Mouse (Mus musculus) kidney, adult 8-10 months (tissue): ENCODE measurements at regions not wholly inside any gene's neighbourhood (a gene's known extent, or its start where the extent isn't known, plus 50 kb on each side); places are given as distances from the start of the nearest gene placed in this dataset.
"Not testable (repeated sequence)": the region's sequence is repeated elsewhere in the genome, so short reads cannot be mapped to it uniquely, and the experiment has no call there.

Source experiments
- DNase-seq, 2 experiments: peaks; one replicate each; pipeline ENCODE4 v3.0.0; 2022

GRCm38 (mm10) chr10:111592416-111593149, 86.5 kb downstream of the Phlda1 start:
- no peak for DNase-seq

GRCm38 (mm10) chr10:111593280-111593679, 87.2 kb downstream of the Phlda1 start:
- DNase-seq = no peak

GRCm38 (mm10) chr10:111594171-111594570, 88.1 kb downstream of the Phlda1 start:
- DNase-seq = no peak

- DNase-seq = no peak
These were observed 88.6 kb downstream of the Phlda1 start for GRCm38 (mm10) chr10:111594651-111595050.

GRCm38 (mm10) chr10:111595513-111595995, 89.5 kb downstream of the Phlda1 start:
- peak; percentile 31 to 45 for DNase-seq

GRCm38 (mm10) chr10:111598650-111599049, 92.6 kb downstream of the Phlda1 start:
- no peak for DNase-seq

GRCm38 (mm10) chr10:111599297-111600250, 93.5 kb downstream of the Phlda1 start:
- peak; percentile 23 to 44 for DNase-seq

GRCm38 (mm10) chr10:111600251-111600620, 94.2 kb downstream of the Phlda1 start:
- no peak for DNase-seq

GRCm38 (mm10) chr10:111600677-111601099, 94.6 kb downstream of the Phlda1 start:
- peak; percentile 84 to 89 for DNase-seq

GRCm38 (mm10) chr10:111603166-111603565, 97.1 kb downstream of the Phlda1 start:
- DNase-seq = no peak

- DNase-seq = not testable (repeated sequence)
These were observed 101.3 kb downstream of the Phlda1 start for GRCm38 (mm10) chr10:111607381-111607780.

- DNase-seq = no peak
These were observed 102.5 kb downstream of the Phlda1 start for GRCm38 (mm10) chr10:111608385-111609093.

GRCm38 (mm10) chr10:111609889-111610288, 103.8 kb downstream of the Phlda1 start:
- DNase-seq = no peak

- no peak for DNase-seq
These were observed 113.7 kb downstream of the Phlda1 start for GRCm38 (mm10) chr10:111619627-111620270.

- DNase-seq = no peak
These were observed 115.0 kb downstream of the Phlda1 start for GRCm38 (mm10) chr10:111620927-111621676.

GRCm38 (mm10) chr10:111622789-111623188, 116.7 kb downstream of the Phlda1 start:
- no peak for DNase-seq

- no peak for DNase-seq
These were observed 117.9 kb downstream of the Phlda1 start for GRCm38 (mm10) chr10:111624021-111624420.

GRCm38 (mm10) chr10:111624624-111625023, 118.5 kb downstream of the Phlda1 start:
- no peak for DNase-seq

- no peak for DNase-seq
These were observed 119.5 kb downstream of the Phlda1 start for GRCm38 (mm10) chr10:111625573-111625972.

- no peak for DNase-seq
These were observed 119.9 kb downstream of the Phlda1 start for GRCm38 (mm10) chr10:111626009-111626408.

GRCm38 (mm10) chr10:111636283-111636682, 130.2 kb downstream of the Phlda1 start:
- DNase-seq = no peak
